Mouse (Mus musculus): Measurements from ENCODE around the gene Arid1b.
A peak's percentile ranks its signal among the peaks of the same experiment; 100 is the strongest.

Gene Arid1b

DNA sequence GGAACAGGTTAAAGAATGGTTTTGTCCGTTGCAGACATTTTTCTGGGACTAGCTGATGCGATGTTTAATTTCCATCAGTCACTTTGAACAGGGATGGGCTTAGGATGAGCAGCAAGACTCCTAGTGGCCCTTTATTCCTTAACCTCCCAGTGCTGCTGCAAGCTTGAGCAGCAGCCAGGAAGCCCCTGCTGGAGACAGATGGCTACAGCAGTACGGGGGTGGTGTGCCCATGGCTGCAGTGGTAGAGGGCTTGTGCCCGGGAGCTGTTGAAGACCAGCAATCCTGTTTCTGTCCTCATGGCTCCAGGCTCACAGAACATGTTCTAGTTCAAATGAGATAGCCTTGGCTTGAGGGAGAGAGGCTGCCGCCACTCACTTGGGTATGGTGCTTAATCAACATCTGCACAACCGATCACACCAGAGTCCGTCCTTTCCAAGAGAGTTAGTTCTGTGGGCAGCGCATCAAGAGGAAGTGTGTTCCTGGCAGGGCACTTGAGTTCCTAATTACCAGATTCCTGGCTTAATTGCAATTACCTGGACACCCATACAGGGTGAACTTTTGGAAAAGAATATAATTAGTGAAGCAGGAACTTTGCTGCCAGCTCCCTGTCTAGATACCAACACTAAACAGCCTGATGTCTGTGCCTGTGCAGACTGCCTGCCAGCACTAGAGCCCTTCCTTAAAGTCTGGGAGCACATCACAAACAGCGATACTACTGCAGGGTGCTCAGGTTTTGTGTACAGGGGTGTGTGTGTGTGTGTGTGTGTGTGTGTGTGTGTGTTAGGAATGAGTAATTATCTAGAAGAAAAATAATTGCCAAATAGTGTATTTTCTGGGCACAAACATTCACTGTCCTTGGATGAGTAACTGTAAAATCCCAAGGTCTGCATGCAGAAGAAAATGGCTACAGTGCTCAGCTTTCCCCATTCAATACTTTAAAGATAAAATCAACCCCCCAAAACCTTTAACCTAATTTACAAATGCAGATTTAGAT, 224.0 kb downstream of the Arid1b start:
- peak in 1 of 2 experiments; percentile 44 for DNase-seq

DNA sequence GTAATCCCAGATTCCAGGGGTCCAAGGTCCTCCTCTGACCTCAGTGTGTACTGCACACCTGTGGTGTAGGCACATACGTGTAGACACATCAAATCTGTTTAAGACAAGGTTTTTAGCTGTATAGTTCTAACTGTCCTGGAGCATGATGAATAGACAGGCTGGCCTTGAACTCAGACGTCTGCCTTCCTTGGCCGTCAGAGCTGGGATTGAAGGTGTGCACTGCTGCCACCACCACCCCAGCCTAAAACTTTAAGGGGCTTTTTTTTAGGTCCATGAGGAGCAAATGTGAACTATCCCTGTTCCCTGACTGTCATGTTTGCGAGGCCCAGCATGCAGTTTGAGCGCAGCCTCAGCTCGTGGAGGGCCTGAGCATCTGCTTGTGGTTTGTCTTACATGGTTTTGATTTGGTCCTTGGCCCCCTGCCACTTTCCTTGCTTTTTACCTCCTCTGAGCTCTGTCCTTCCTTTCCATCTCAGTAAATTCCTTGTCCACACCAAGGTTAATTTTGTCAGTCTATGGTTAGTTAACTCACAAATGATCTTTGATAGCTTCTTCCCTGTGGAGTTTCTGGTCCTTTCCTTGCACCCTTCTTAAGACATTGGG, 224.9 kb downstream of the Arid1b start:
- DNase-seq: no peak

DNA sequence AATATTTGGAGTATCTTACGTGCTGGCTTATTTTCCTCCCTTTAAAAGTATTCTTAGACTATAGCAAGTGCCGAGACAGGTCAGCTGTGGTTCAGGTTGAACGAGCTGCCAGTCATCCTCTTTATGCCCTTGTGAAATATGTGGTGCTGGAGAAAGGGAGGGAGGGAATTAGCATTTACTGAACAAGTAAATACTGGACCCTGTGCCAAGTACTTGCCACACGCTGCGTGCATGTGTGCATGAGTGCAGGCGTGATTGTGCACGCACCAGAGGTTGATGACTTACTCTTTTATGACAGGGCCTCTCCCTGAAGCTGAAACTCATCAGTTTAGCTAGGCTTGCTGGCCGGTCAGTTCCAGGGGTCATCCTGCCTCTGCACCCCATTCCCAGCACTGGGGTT, 226.9 kb downstream of the Arid1b start:
- DNase-seq: peak in 1 of 2 experiments; percentile 50

DNA sequence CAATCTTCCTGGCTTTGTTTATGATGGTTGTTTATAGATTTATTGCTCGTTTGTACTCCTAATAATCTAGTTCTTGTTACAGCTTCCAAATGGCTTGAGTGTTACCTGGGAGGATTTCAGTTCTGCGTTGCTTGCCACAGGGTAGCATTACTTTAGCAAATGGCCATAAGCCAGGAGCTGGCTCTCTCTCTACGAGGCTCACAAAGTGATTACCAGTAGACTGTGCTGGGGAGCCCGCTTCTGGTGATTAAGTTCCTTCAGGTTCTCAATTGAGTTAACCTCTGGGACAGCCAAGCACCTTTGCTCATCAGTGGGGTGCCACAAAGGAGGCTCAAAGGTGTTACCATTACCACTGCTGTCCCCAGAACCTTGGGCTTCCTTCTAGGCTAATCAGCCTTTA, 227.4 kb downstream of the Arid1b start:
- DNase-seq: no peak

DNA sequence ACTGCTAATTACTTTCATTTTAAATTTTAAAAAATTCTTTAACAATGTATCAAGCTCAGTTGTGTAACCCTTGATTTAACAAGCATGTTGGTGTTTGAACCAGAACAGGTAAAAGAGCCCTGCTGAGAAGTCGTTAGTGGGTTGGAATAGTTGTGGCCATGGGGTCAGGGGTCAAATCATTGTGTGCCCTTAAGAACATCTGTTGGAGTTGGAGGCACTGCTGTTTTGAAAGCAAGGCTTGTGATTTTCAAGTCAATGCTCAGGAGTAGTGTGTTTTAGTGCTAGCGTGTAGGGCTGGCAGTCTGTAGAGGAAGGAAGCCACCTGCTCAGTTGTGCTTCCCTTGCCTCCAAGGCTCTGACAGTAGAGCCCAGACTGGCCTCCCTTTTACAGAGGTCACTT, 228.7 kb downstream of the Arid1b start:
- DNase-seq: no peak

DNA sequence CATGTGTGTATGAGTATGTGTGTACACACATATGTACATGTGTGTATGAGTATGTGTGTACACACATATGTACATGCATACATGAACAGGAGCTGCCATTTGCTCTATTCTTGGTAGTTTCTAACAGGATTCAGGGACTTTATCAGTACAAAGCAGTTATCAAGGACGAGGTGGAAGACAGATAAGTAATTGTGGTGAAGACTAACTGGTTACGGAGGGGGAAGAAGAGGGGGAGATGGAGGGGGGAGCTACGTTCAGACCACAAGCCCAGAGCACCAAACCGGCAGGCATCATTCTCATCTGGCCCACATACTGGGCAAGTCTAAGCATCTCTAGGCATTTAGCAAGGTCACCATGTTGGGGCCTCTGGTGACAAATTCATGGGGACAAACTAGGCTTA, 230.8 kb downstream of the Arid1b start:
- no peak for DNase-seq

DNA sequence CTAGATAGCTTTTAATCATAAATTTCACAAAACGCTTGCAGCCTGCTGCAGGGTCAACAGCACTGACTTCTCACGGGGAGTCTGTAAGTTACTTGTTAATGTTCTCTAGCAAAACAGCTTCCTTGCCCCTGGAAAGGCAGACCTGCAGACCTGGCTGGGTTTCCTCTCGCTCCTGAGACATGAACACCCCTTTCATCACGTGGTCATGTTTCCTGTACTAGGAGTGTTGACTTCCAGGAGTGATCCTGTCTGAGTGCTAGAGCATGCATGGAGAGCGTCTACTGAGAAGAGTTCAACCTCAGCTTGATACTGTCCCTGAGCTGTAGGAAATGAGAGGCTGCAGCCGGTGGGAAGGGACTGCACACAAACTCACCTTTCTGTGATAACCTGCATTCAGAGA, 233.0 kb downstream of the Arid1b start:
- DNase-seq: peak in 1 of 2 experiments; percentile 53

DNA sequence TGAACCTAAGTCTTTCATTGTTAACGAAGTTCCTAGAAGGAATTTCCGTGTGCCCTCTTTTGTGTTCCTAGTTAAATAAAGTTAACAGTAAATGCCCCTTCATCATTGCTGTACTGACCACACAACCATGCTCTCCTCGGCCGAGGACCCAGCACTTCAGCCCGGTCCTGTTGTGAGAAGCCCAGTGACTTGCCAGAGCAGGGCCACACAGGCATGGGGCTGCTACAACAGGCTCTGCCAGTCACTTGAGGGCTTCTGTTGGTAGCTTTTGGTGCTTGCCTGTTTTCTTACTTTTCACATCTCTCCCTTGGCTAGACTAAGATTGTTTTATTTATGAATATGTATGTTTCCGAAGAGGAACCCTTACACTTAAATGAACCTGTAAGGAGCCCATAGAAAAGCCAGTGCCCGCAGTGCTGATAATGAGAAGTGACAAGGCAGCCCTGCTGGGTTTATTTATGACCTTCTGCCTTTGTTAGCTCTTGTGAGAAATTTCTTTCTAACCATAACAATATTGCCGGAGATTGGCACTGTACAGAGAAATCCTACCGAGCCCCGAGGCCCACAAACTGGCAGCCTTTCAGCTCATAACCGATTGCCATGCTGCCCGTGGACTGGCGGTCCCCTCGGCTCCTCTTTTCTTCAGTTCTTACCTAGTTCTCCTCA, 234.0 kb downstream of the Arid1b start:
- no peak for DNase-seq

DNA sequence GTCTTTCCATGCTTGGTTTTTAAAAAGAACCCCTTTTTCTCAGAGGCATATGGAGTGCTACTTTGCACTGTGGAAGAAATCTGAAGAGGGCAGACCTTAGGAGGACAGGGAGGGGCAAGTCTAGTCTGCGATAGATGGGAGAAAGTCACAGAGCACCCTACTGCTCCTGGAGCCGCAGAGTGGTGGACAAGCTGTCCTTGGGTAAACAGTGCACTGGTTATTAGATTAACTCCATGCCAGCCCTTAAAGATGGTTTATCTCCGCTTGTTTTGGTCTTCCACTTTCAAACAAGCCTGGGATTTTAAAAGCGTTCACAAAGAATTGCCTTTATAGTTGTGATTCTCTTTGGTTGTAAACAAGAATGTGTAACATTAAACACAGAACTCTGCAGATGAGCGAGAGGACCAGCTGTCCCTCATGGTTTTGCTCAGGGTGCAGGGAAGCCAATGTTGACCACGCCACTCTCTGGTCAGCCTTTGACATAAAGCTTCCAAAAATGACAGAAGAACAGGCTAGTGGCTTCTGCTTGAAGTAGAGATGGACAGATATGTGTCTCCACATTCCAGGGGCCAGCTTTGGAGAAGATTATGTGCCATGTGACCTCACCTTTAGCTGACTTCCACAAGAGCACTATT, 234.6 kb downstream of the Arid1b start:
- no peak for DNase-seq

DNA sequence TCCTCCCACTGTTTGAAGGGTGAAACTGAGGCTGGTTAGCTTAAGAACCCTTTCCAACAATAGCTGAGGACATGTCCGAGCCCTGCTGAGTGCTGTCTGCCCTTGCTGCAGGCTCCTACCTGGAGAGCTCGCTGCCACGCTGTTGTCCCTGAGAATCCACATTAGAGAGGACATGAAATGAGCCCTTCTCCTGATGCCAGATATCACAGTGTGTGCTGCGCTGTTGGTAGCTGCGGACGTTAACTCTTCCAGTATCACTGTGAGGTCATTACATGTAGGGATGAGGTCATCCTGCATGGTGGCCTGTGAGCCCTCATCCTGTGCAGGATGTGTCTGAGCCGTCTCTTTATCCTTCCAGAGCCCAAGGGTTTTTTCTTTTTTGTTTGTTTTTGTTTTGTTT, 235.9 kb downstream of the Arid1b start:
- DNase-seq: no peak

DNA sequence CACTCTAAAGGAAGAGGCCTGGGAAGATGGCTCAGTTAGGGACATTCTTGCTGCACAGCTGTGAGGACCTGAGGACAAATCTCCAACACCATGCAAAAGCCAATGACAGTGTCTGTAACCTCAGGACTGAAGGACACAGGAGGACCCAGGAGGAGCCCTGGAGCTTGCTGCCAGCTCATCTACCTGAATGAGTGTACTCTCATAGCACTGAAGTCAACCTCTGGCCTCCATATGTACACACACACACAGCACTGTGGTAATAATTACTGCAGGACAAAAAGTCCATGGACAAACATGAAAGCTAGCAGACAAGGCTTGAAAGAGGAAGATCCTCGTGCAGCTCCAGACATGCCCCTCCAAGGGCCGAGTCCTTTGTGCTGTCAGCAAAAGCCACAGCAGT, 238.0 kb downstream of the Arid1b start:
- no peak for DNase-seq

DNA sequence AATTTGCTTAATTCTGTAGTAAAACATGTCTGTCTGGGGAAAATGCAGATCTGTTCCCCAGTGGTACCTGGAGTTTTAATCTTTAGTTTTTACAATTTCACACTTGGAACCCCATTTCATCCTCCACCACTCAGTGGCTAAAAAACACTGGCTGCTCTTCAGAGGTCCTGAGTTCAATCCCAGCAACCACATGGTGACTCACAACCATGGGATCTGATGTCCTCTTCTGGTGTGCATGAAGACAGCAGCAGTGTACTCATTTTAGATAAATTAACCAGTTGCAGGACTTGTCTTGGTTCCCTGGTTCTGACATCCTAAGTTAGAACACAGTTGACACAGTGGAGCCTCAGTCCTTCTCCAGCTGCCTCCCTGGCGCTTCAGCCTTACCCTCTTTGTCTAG, 239.9 kb downstream of the Arid1b start:
- DNase-seq: no peak

DNA sequence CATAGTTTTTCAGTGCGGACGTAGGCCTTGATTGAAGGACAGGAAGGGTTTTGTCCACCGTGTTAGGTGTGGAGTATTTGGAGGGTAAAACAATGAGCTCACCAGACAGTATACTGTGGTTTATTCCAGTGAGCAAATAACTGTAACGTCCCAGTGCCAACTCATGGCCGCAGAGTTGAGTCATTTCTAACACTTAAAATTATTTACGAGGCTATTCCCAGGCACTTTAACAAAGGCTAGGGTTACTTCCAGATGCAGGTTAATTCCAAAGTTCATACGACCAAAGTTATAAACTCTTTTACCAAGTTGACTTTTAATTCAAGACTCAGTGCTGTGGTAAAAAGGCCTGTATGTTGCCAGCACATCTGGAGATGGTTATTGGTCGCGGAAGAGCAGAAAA, 240.9 kb downstream of the Arid1b start:
- no peak for DNase-seq

DNA sequence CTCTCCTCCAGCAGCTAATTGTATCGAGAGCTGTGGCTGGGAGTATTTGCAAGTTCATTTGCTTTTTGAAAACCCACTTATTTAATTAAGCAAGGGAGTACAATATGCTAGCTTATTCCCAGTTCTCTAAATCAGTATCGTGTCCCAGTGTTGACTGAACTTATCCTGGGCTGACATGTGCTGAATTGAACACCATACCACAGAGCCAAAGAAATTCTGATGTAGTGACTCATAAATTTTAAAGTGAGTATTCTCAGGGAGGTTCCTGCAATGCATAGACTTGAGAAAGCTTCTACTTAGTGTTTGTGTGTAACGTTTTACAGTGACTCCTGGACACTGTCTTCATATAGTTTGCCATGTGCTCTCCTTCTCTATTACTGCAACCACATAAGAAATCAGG, 243.6 kb downstream of the Arid1b start:
- no peak for DNase-seq

DNA sequence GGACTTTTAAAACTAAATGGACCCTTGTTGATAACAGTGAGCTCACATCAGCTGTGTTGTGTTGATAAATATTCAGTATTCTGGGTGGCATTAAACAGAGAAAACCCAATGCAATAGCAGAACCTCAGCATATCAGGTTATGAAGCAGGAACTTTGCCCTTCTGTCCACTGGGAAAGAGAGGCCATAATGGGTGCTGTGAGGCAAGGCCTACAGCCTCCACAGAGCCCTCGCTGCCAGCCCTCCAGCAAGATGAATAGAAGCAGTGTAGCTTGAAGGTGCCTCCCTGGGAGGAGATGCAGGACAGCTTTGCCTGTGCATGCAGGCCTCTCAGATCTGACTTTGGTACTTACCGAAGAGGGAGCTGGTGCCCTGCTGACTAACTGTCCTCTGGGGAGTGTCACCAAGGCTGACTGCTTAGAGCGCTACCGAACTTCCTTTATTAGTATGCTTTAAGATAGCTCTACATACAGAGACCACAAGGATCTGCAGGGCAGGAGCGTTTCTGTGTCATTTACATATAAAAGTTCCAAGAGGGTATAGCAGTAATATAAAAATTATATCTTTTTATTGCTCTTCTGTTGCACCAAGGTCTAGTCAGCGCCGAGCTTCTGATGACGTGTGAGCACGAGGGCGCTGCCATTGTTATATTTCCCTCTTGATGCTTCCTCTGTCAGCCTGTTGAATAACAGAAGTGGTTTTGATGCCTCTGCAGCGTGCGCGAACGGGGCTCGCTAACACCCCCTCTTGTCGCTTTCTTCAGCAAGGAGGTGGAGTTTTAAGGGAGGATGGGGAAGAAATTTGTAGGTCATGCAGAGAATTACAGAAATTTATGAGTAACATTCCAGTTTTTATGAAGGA, 244.5 kb downstream of the Arid1b start:
- DNase-seq: peak in 1 of 2 experiments; percentile 25

DNA sequence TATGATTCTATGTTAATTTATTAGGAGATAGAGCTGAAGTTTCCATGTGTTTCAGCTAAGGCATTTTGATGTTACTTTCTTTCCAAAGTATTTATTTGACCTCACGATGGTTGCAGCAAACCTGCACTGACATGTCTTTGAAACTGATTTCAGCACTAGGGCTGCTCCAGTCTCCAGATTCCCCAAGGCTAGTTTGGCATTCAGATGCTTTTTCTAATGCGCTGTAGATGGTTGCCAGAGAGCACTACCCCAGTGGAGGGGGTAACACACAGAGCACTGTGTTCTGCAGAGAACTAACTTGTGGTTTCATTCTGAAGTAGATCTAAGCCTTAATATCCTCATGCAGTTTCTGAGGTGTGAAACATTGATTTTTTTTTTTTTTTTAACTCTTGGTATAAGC, 250.4 kb downstream of the Arid1b start:
- DNase-seq: no peak

DNA sequence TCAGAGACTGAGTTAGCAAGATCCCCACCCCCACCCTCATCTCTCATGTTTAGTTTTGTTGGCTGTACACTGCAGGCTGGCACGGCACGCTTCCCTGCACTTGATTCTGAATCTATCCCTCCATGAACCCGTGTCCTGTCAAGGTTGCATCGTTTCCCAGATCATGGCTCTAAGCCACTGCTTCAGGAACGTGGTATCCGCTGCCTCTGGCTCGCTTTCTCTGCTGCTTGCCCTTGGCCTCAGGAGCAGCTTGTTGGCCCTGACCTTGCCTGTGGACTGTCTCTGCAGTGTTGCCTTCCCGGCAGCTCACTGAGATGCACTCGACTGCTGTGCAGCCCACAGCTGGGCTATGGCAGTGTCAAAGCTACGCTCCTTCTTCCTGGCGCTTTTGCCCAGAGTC, 252.6 kb downstream of the Arid1b start:
- DNase-seq: peak in 1 of 2 experiments; percentile 20

DNA sequence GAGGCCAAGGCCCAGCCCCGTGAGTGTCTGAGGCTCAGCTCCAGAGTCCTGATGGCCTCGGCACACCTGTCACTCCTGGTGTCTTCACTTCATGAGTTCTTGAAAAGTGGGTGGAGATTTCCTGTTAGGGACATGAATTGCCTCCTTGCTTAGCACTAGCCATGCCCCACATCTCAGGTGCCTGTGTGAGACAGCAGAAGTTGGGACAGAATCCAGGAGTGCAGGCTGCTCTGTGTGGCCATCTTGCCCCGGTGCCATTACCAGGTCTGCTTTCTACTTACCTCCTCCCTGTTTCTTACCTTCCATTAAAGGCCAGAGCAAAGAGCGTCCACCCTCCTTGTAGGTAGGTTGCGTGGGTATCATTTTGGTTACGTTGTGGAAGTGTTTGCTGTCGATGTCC, 253.1 kb downstream of the Arid1b start:
- no peak for DNase-seq

DNA sequence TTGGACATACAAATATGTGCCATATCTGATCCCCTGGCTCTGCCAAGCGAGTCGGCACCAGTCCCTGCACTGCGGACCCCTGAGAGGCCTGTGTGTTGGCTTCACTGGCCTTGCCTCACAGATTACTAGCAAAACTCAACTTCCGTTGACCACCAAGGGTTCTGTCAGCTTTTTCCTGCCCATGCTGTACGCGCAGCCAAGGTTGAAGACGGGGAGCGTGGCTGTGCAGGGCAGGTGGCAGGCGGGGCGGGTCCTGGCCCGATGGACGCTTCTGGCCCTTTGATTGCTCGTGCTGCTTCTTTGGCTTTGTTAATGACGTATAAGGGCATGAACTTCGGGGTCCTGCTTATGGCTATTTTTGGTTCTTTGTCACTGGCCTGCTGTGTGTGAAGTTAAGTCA, 253.6 kb downstream of the Arid1b start:
- DNase-seq: peak; percentile 17 to 40

DNA sequence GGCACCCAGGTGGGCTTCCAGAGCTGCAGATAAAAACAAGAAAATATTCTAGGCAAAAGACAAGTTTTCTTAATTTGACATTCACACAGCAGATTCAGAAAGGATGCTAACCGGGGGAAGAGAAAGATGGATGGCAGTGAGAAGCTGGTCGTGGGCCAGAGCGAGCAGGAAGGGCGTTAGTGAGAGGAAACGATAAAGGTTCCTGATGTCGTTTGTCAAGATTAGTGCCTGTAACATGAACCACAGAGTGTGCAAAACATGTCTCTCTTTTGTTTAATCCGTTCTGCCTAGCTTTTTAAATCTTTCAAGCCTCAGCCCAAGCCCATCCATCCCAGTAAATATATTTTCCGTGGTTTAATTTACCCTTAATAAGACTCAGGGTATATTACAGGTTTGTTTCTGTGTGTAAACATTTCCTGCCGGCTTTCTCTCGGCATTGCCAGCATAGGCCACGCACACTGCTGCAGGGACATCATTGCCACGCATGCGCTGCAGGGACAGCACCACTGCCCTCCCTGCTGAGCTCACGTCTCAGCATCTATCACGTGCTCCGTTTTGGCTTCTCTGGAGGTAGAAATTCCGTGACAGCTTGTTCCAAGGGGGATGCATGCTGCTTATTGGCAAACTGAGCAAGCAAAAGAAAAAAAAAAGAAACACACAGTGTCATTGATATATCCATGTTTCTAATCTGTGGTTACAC, 255.0 kb downstream of the Arid1b start:
- peak; percentile 54 to 73 for DNase-seq

DNA sequence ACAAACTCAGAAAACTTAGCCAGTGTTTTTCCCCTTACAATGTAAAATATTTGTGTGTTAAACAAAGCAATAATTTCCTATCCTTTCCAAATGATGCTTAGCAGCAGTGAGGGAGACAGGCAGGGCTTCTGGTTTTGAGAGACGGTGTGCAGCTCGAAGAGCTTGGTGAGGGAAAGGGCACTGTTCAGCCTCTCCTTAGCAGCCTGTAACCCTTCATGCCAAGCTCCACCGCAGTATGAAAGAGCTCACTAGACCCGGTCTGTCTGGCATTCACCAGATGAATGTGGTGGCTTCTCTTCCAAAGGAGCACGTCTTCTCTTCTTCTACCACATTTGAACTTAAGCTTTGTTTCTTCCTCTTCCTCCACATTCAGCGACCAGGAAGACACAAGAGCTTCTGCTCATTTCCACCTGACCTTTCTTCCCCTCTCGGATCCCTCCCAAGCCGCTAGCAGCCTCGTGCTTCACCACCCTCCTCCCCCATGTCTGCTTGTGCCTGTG, 255.6 kb downstream of the Arid1b start:
- DNase-seq: no peak
